Mouse (Mus musculus): ENCODE measurements around the gene Slfn8.
"Not testable (repeated sequence)": the region's sequence is repeated elsewhere in the genome, so short reads cannot be mapped to it uniquely, and the experiment has no call there.

Gene Slfn8

GRCm38 (mm10) chr11:83019561-83020519 lies 770 bp downstream of the Slfn8 start:
- in situ Hi-C loops (cut with MboI; ENCODE audit: low pct_unique_long_range_greater_than_20kb in 1 of 2, low sequenced_read_pairs in 2 of 2, unreplicated experiment in 1 of 2), result not testable (repeated sequence)

- in situ Hi-C loops (cut with MboI; ENCODE audit: low pct_unique_long_range_greater_than_20kb in 1 of 2, low sequenced_read_pairs in 2 of 2, unreplicated experiment in 1 of 2), result no loop called here
Observed at GRCm38 (mm10) chr11:83016093-83016492, 4.5 kb downstream of the Slfn8 start.

GRCm38 (mm10) chr11:83013356-83013755 lies 7.3 kb downstream of the Slfn8 start:
- in situ Hi-C loops (cut with MboI; ENCODE audit: low pct_unique_long_range_greater_than_20kb in 1 of 2, low sequenced_read_pairs in 2 of 2, unreplicated experiment in 1 of 2), result no loop called here

GRCm38 (mm10) chr11:82991469-82992166 lies 29.0 kb downstream of the Slfn8 start, which contains the start of gene Slfn9:
Slfn9 (minus strand) TSS chr11:82991830.
- in situ Hi-C loops (cut with MboI; ENCODE audit: low pct_unique_long_range_greater_than_20kb in 1 of 2, low sequenced_read_pairs in 2 of 2, unreplicated experiment in 1 of 2), result no loop called here

- in situ Hi-C loops (cut with MboI; ENCODE audit: low pct_unique_long_range_greater_than_20kb in 1 of 2, low sequenced_read_pairs in 2 of 2, unreplicated experiment in 1 of 2), result not testable (repeated sequence)
Observed at GRCm38 (mm10) chr11:82990612-82991385, 29.8 kb downstream of the Slfn8 start.

GRCm38 (mm10) chr11:82989357-82989756 lies 31.3 kb downstream of the Slfn8 start:
- in situ Hi-C loops (cut with MboI; ENCODE audit: low pct_unique_long_range_greater_than_20kb in 1 of 2, low sequenced_read_pairs in 2 of 2, unreplicated experiment in 1 of 2), result no loop called here

- in situ Hi-C loops (cut with MboI; ENCODE audit: low pct_unique_long_range_greater_than_20kb in 1 of 2, low sequenced_read_pairs in 2 of 2, unreplicated experiment in 1 of 2), result no loop called here
Observed at GRCm38 (mm10) chr11:82987621-82988020, 33.0 kb downstream of the Slfn8 start.

- in situ Hi-C loops (cut with MboI; ENCODE audit: low pct_unique_long_range_greater_than_20kb in 1 of 2, low sequenced_read_pairs in 2 of 2, unreplicated experiment in 1 of 2), result no loop called here
Observed at GRCm38 (mm10) chr11:82983193-82983592, 37.4 kb downstream of the Slfn8 start.

GRCm38 (mm10) chr11:82982409-82982808 lies 38.2 kb downstream of the Slfn8 start:
- in situ Hi-C loops (cut with MboI; ENCODE audit: low pct_unique_long_range_greater_than_20kb in 1 of 2, low sequenced_read_pairs in 2 of 2, unreplicated experiment in 1 of 2), result not testable (repeated sequence)

GRCm38 (mm10) chr11:82973916-82974315 lies 46.7 kb downstream of the Slfn8 start:
- in situ Hi-C loops (cut with MboI; ENCODE audit: low pct_unique_long_range_greater_than_20kb in 1 of 2, low sequenced_read_pairs in 2 of 2, unreplicated experiment in 1 of 2), result no loop called here

- in situ Hi-C loops (cut with MboI; ENCODE audit: low pct_unique_long_range_greater_than_20kb in 1 of 2, low sequenced_read_pairs in 2 of 2, unreplicated experiment in 1 of 2), result no loop called here
Observed at GRCm38 (mm10) chr11:82971590-82971974, 49.0 kb downstream of the Slfn8 start.

- in situ Hi-C loops (cut with MboI; ENCODE audit: low pct_unique_long_range_greater_than_20kb in 1 of 2, low sequenced_read_pairs in 2 of 2, unreplicated experiment in 1 of 2), result no loop called here
Observed at GRCm38 (mm10) chr11:82970712-82971589, 49.7 kb downstream of the Slfn8 start.

- in situ Hi-C loops (cut with MboI; ENCODE audit: low pct_unique_long_range_greater_than_20kb in 1 of 2, low sequenced_read_pairs in 2 of 2, unreplicated experiment in 1 of 2), result no loop called here
Observed at GRCm38 (mm10) chr11:82962215-82962614, 58.4 kb downstream of the Slfn8 start.

- in situ Hi-C loops (cut with MboI; ENCODE audit: low pct_unique_long_range_greater_than_20kb in 1 of 2, low sequenced_read_pairs in 2 of 2, unreplicated experiment in 1 of 2), result no loop called here
Observed at GRCm38 (mm10) chr11:82961743-82962142, 58.9 kb downstream of the Slfn8 start.

GRCm38 (mm10) chr11:82959613-82960012 lies 61.0 kb downstream of the Slfn8 start:
- in situ Hi-C loops (cut with MboI; ENCODE audit: low pct_unique_long_range_greater_than_20kb in 1 of 2, low sequenced_read_pairs in 2 of 2, unreplicated experiment in 1 of 2), result no loop called here

- in situ Hi-C loops (cut with MboI; ENCODE audit: low pct_unique_long_range_greater_than_20kb in 1 of 2, low sequenced_read_pairs in 2 of 2, unreplicated experiment in 1 of 2), result no loop called here
Observed at GRCm38 (mm10) chr11:82956925-82957324, 63.7 kb downstream of the Slfn8 start.

- in situ Hi-C loops (cut with MboI; ENCODE audit: low pct_unique_long_range_greater_than_20kb in 1 of 2, low sequenced_read_pairs in 2 of 2, unreplicated experiment in 1 of 2), result no loop called here
Observed at GRCm38 (mm10) chr11:82954631-82955030, 66.0 kb downstream of the Slfn8 start.
